Mouse (Mus musculus) right cerebral cortex, postnatal 36 days (tissue): ENCODE measurements around the gene Cbx6.
A peak's percentile ranks its signal among the peaks of the same experiment; 100 is the strongest.

Experiments used
- DNase-seq, 2 experiments: peaks; one replicate each; pipeline ENCODE4 v3.0.0; 2022; ENCODE audit warnings: low spot score in 2 of 2, mixed read lengths in 1 of 2

The Cbx6 gene

GRCm38 (mm10) chr15:79803533-79804351, 30.7 kb downstream of the Cbx6 start:
- DNase-seq, result no peak

GRCm38 (mm10) chr15:79802304-79802703, 32.2 kb downstream of the Cbx6 start:
- no peak for DNase-seq

- DNase-seq, result no peak
Observed at GRCm38 (mm10) chr15:79801646-79802045, 32.8 kb downstream of the Cbx6 start.

- no peak for DNase-seq
Observed at GRCm38 (mm10) chr15:79800701-79801100, 33.8 kb downstream of the Cbx6 start.

GRCm38 (mm10) chr15:79798591-79798990, 35.9 kb downstream of the Cbx6 start:
- DNase-seq, result peak; percentile 64 to 81

- no peak for DNase-seq
Observed at GRCm38 (mm10) chr15:79797680-79798079, 36.8 kb downstream of the Cbx6 start.

- no peak for DNase-seq
Observed at GRCm38 (mm10) chr15:79797096-79797495, 37.4 kb downstream of the Cbx6 start.

- DNase-seq, result peak; percentile 55 to 70
Observed at GRCm38 (mm10) chr15:79796256-79796655, 38.2 kb downstream of the Cbx6 start.

GRCm38 (mm10) chr15:79794173-79794572, 40.3 kb downstream of the Cbx6 start:
- no peak for DNase-seq

GRCm38 (mm10) chr15:79793076-79793475, 41.4 kb downstream of the Cbx6 start:
- DNase-seq, result no peak

GRCm38 (mm10) chr15:79792455-79792854, 42.0 kb downstream of the Cbx6 start:
- no peak for DNase-seq

- DNase-seq, result no peak
Observed at GRCm38 (mm10) chr15:79791502-79791901, 43.0 kb downstream of the Cbx6 start.

GRCm38 (mm10) chr15:79790905-79791304, 43.6 kb downstream of the Cbx6 start:
- DNase-seq, result no peak

GRCm38 (mm10) chr15:79790111-79790510, 44.4 kb downstream of the Cbx6 start:
- no peak for DNase-seq

- no peak for DNase-seq
Observed at GRCm38 (mm10) chr15:79787815-79788214, 46.7 kb downstream of the Cbx6 start.

- no peak for DNase-seq
Observed at GRCm38 (mm10) chr15:79785056-79785455, 49.4 kb downstream of the Cbx6 start.

GRCm38 (mm10) chr15:79777749-79778148, 56.7 kb downstream of the Cbx6 start, which contains the start of gene Dnal4:
Gene Dnal4 (minus strand): TSS chr15:79777849.
- DNase-seq, result no peak

GRCm38 (mm10) chr15:79775662-79776061, 58.8 kb downstream of the Cbx6 start:
- no peak for DNase-seq

GRCm38 (mm10) chr15:79774117-79775027, 60.1 kb downstream of the Cbx6 start:
- DNase-seq, result peak; percentile 96 to 98
